Mouse (Mus musculus) retina, postnatal 7 days (tissue): ENCODE measurements around the gene Cdh22.
A peak's percentile ranks its signal among the peaks of the same experiment; 100 is the strongest.

Source experiments
- DNase-seq: peaks from one replicate; pipeline ENCODE4 v3.0.0-alpha.2; 2012; ENCODE audit warnings: low read depth, low spot score

Gene Cdh22

DNA sequence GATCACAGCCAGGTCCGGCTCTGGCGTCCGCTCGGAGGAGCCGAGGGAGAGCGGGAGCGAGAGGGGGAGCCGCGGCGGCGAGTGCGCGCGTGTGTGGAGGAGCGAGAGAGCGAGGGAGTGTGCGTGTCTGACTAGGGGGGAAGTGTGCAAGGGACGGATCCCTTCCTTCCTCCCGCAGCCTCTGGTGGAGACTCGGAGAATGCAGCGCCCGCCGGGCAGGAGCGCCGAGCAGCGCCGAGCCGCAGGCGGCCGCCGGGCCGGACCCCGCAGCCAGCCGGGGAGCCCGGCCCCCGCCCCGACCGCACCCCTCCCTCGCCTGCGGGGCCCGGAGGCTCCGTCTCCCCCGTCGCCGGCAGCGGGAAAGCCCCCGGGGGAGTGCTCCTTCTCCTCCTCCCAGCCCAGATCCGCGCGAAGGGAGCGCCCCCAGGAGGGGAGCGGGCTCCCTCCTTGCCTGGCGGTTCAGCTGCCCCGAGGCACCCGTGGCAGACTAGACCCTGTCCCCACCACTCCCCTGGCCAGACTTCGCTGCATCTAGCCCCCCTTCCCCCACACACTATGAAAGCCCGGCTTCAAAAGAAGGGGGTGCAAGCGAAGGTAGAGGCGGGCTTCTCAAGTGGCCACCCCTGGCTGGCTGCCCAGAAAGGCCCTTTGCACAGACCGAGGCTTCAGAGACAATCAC is at the start of gene Cdh22:
TSS of gene Cdh22 (minus strand) at position 241 of the 679 bp plus-strand sequence.
- peak; percentile 56 for DNase-seq

DNA sequence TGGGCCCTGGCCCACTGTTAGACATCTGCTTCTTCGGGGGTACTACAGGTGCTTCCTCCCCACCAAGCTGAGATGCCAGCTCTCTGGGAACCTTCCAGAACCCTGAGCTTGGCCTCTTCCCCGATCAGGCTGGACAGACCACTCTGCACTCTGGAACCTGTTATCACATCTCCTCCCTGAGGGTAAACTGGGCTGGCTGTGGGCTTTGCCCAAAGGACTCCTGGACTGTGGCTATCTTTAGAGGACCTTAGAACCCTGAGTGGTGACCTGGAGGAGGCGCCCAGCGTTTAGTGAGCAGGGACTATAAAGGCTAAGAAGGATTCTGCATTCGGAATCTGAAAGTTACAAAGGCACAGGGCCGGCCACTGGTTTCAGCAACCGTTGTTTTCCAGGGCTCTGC is 49.7 kb upstream of the Cdh22 start:
- no peak for DNase-seq

DNA sequence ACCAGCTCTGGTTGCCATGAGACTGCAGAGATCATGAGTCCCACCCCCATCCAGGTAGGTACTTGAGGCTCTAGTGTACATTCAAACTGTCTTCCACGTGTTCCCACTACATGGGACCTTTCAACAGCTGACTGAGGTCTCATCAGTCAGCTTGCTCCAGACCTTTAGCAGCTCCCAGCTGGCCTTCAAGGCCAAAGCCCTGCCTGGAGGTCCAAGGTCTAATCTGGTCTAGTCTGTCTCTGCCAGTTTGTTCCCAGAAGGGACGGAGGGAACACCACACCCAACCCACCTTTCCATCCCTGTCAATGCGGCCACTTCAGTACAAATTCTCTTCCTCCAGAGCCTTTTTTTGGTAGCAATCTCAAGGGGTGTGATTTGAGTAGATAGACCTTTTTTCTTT is 49.0 kb upstream of the Cdh22 start:
- no peak for DNase-seq

DNA sequence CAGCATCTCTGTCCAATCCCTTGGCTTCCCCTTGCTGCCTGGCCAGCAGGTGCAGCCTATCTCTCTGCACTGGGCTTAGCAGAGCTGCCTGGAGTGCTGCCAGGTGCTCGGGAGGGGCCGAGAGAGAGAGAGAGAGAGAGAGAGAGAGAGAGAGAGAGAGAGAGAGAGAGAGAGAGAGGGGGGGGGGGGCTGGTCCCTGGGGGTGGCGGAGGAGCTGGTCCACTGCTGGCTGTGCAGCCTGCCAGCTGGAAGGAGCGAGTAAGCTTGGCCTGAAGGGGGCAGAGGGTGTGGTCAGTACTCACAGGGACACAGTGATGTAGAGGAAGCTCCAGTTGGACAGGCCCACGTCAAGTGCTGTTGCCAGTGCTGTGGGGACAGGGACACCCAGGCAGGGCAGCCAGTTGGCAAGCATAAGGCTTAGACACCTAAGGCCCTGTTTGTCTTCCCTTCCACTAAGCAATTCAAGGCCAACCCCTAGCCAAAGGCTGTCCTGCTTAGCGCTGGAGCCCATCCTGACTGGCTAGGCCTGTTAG is 47.2 kb upstream of the Cdh22 start:
- DNase-seq = no peak

DNA sequence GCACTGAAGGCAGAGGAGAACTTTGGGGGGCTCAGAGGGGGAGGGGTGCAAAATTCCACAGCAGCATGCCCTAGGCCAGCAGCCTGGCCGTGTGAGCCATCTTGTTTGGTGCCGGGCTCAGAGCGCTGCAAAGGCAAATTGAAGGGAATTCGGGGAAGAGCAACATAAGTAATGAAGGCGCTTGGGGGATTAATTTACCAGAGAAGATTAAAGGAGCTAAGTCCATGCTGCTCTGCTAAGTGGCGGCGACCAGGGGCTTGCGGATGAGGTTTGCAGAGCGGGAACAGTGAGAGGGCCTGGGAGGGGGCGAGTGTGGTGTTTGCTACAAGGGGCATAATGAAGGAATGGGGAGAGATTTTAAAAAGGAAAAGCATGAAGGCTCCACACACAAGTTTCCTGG is 44.7 kb upstream of the Cdh22 start:
- DNase-seq = no peak

DNA sequence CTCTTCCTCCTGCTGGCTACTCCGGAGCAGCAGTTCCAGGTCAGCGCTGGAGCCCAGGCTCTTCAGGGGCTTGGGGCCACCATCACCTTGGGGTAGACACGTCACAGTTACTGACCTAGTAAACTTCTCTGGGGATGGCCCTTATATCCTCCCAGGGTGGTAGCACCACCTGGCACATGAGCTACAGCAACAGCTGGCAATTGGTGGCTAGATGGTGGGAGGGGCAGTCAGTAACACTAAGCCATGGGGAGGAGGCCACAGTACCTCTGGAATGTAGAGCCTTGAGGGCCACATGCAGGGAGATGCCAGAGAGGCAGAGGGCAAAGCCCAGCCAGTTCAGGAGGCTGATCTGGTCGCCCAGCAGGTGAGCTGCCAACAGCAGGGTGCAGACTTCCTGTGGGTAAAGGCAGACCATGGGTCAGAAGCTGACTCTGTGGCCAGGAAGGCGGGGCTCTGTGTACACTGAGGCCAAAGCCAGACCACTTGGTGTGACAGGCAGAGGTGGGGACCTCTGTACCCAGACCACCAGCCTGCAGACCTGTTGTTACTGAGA is 42.6 kb upstream of the Cdh22 start:
- no peak for DNase-seq

DNA sequence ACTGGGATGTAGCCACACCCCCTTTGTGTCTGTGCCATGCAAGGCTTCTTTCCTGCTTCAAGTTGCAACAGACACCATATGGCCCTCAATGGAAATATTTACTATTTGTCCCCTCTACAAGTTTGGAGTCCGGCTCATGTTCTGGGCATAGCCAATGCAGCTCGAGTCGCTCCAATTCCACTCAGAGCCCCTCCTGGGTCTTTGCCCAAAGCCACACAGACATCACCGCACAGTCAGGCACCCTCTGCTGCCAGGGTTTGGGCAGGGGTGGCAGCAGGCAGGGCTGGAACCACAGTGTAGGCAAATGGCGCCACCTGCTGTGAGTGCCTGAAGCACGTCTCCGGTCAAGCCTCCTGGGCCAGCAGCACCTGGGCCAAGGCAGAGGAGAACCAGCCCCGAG is 41.2 kb upstream of the Cdh22 start:
- no peak for DNase-seq

DNA sequence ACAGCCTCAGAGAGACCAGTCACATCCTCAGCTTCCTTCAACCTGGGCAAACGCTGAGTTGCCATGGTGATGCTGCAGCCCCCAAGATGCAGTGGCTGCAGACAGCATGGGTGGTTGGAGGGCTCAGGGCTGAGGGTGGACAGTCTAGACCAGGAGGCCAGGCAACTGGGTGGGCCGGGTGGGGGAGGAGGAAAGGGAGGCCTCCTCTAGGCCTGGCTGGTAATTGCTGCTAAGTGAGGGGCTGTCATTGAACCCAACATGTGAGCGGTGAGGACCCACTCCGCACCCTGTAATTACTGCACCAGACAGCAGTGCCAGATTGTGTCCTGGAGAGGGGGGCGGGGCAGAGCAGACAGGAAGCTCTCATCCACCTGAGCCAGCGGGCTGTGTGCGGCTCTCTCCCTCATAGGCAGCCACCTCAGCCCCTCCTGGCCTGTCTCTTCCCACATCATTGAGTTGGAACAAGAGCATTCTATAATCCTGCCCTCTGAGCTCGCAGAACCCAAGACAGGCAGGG is 40.5 kb upstream of the Cdh22 start:
- DNase-seq = peak; percentile 14

DNA sequence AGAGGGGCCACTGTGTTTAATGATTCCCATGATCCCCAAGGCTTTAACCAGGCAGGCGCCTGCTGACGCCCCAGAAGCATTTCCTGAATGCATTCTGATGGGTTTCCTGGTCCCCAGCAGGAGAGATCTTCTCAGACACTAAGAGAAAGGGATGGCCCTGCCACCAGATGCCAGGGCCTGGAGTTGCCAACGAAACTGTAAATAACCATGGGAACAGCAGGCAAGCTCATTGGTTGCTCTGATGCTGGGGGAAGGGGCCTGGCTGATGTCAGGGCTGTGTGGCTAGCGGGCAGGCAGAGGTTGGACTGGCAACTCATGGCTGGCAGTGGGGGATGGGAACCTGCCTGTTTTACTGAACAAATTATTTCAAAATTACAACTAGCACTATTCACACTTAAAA is 38.9 kb upstream of the Cdh22 start:
- no peak for DNase-seq

DNA sequence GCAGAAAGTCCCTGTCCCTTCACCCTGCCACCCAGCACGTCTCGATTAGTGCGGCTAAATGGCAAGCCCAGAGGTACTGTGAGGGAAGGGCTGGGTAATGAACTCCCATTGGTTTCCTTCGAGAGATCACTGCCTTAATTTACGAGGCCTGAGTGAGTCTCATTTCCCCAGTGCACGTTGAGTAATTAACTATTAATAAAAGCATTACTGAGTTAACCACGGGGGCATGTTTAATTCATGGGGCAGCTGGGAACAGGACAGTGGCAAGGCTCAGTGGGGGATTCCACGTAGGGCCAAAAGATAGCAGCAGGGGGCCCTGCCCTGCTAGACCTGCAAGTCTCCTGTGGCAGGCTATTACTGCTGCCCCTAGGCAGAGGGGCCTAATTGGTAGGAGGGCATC is 36.7 kb upstream of the Cdh22 start:
- no peak for DNase-seq

DNA sequence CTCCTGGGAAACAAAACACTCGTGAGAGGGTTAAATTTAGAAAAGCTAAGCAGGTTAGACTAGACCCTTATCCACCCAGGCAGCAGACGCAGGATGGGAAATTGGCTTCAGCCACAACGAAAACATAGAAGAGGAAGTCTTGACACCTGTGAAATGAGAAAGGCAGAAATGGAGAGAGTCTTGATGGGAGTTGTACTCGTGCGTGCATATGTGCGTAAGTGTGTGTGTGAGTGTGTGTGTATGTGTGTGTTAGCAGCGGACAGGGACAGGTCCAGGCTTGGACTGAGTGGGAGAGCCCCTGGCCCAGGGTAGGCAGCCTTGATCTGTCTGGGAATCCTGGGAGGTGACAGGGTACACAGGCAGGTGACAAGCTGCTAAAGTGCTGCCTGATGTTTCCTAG is 36.2 kb upstream of the Cdh22 start:
- DNase-seq = no peak

DNA sequence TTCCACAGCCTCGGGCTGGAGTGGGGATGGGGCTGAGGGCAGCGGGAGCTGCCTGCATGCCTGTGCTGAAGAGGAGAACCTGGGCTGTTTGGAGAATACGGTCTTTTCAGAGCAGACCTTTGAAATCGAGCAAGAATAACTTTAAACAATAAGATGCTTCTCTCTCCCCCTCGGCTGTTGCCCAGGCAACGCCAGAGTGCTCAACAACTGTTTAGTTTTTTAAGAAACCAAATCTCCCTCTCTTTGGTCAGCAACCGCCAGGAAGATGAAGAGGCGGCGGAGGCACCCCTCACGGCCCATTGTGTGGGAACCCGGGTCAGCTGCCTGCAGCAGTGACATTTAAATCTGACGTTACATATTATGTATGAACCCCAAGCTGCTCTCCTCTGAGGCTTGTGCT is 32.1 kb upstream of the Cdh22 start:
- no peak for DNase-seq

DNA sequence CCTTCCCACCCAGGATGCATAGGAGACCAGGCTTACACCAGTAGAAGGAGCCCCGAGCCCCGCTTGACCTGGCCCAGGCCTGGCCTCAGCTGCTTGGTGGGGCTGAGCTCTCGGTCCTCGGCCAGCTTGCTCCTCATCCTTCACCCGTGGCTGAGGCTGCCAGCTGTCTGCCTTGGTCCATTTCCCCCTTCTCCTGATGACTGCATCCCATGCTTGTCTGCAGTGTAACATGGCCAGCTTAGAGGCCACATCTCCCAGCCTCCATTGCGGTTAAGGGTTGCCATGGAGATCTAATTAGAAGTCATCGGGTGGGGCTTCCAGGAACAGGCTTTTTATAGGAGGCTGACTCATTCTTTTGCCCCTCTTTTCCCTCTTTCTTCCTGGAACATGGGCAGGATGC is 29.2 kb upstream of the Cdh22 start:
- no peak for DNase-seq

DNA sequence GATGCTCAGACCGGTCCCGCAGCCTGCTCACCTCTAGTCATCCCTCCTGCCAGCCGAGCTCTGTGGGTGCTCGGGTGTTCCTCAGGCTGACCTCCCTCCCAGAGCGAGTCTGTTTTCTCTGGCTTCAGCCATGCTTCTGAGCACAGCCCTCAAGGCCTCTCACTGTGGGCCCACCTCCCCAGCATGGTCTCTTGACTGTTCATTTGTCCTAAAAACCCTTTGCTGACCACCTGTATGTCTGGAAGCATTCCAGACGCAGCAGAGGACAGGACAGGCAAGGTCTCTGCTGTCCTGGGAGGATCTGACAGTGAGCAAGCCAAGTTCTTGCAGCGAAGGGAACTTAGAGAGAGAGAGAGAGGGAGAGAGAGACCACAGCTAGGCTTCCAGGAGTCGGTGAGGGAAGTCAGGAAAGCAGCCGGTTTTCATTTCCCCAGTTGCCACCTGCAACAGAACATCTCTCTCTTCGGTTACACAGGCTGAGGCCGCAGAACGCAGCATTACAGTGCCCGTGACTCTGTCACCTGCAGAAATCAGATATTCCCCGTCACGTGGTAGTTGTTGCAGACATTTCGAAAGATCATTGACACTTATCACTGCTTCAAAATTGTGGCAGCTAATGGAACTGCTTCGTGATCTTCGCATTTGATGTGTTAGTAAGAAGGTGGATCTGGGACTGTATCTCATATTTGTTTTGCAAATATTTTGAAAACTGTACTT is 27.8 kb upstream of the Cdh22 start:
- DNase-seq = no peak

DNA sequence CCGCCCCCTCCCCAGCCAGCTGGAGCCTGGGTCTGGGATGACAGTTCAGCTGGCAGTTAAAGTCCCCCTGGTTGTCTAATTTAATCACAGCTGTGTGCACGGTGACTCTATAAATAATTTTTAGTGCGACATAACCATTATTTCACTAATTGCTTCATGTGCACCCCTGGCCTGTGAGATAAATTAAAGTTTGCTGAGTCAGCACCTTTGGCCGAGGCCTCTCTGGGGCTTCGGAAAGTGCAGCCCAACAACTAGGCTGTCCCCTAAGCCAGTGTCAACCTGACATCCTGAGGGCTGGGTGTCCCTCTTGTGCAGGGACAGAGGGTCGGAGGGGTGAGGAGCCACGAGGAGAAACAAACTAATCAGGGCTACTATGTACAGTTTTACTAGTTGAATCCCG is 25.2 kb upstream of the Cdh22 start:
- no peak for DNase-seq

DNA sequence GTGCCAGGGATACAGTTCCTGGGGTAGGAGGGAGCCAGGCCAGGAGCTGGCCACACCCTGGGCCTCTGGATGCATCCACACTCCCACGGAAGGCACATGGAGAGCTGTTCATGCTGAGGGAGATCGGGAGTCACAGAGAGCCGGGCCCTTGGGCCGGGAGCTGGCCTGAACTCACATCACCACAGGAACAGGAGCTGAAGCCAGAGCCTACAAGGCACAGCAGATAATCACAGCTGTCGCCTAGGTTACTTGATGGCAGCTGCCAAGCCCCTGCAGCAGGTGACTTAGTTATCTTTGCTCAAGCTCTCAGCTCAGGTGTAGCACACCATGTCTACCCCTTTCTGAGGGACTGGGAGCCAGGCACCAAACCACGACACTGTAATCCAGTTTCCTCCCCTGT is 23.7 kb upstream of the Cdh22 start:
- DNase-seq = no peak

DNA sequence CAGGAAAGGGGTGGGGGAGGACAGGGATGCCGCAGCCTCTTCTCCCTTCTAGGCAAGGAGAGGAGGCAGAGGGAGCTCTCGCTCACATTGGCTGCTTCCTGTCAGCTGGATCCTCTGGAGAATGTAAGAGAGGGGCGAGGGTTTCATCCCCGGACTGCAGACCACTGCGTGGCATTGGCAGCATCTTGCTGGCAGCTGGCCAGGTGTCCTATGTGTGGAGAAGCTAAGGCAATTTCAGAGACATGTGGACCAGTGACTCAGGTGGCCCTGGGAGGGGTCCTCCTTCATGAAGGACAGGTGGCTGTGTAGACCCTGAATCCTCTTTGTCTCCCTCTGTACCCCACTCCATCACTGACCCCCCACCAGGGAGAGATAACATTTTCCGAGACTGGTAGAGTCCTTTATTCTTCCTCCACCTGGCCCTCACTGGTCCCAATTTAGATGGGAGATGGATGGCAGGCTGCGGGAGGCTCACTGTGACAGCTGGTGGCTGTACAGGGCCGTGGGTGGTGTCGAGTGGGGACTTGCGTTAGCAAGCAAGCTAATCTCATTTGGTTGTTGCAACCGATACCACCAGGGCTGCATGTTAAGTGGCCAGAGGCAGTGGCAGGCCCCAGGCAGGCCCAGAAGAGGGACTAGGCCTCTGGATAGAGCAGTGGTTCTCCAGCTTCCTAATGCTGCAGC is 22.6 kb upstream of the Cdh22 start:
- no peak for DNase-seq

DNA sequence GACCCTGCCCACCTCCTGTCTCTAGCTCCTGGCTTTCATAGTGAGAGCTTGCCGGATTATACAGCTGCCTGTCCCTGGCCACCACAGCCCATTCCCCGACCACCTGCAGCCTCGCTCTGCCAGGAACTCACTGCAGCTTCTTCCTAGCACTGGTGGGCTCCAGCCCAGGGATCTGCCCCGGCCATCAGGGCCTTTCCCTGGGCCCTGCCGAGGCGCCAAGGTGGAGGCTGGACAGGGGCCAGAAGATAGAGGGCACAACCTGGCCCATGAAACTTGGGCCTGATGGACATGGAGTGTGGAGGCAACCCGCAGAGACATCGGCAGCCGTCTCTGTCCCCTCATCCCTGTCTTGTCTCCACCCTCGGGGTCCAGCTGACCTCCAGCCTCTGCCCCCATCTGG is 21.6 kb upstream of the Cdh22 start:
- no peak for DNase-seq

DNA sequence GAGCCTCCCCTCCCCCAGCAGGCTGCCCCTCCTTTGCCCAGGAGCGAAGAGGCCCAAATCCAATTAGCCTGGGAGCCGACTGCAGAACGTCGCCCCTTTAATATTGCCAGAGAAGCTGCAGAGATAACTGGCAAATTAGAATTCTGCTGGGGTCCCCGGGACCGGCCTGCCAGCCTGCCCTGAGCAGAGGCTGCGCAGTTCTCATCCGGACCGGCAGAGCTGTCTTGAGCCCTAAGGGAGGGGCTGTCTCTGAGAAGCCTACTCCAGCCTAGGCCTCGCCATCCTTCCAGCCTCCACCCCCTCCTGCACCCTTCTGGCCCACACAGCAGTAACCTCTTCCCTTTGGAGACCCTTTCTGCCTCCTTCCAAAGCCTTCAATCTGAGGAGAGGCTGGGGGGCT is 19.2 kb upstream of the Cdh22 start:
- no peak for DNase-seq

DNA sequence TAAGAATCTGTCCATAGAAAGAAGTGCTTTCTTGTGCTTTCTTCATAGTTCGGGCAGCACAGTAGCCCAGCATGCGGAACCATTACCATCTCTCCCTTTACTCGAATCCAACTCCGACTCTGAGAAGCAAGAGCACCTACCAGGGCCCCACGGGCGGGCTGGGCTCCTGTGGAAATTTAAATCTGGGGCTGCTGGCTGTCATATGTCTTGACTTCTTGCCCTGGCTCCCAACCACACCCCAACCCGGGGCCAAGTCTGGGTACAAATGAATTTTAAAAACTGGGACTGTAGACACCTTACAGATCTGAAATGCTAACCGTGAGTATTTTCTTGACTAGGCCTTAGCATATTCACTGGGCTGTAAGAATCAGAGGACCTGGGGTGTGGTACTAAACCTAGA is 18.6 kb upstream of the Cdh22 start:
- DNase-seq = no peak

DNA sequence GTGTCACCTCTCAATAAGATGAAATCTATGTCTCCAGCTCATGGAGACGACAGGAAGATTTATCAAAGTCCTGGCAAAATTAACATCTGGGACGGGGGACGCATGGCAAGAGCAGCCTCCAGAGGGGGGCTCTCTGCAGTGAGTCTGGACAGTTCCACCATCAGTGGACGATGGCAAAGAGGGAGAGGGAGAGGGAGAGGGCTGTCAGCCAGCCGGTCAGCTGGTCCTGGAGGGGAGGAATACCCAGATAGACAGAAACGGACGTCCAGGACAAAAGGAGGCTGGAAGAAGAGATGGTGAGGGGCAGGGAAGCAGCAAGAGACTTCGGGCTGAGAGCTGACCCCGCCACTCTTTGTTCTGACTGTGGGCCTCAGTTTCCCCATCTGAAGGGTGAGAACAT is 18.1 kb upstream of the Cdh22 start:
- no peak for DNase-seq

DNA sequence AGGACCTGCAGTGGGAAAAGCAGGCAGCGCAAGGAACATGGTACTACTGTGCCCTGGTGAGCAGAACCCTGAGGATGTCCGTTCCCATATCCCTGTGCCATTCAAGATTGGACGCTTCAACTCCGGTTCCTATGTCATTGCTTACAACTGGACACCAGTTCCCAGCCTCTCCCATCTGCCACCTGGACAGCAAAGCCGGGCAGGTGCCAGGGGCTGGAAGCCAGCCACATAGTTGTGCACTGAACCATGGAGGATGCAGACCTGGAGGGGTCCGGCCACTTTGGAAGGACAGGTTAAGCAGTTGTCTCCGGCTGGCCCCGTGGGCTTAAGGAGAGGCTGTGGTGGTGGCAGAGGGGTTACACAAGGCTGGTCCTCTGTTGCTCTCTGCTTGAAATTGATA is 17.7 kb upstream of the Cdh22 start:
- DNase-seq = no peak
